Mouse (Mus musculus) monocyte, adult 2 months (primary cell): Measurements from ENCODE around the gene Lat2.

Source experiments
- DNase-seq, 2 experiments: peaks; one replicate each; pipeline ENCODE4 v3.0.0; 2022; ENCODE audit warnings: low spot score in 2 of 2, low read depth in 1 of 2

Lat2 gene

DNA sequence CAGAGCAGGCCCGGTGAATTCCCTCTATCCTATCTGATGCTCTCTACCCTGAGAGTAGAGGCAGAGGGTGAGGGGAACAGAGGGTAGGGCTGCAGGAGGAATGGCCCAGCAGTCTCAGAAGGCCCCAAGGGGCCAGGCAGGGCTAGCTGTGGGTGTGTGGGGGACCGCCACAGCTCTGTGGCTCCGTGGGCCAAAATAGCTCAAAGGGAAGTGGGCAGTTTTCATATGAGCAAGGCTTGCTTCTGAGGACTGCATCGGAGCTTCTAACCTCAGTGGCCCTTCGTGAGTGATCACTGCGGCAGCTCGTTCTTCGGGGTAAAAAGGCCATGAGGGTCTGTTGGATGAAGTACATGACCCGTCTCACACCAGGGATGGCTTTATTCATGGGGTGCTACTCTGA lies 1.1 kb downstream of the Lat2 start:
- DNase-seq = peak in 1 of 2 experiments; percentile 19

GRCm38 (mm10) chr5:134611810-134612521 lies 2.9 kb downstream of the Lat2 start:
- DNase-seq = peak in 1 of 2 experiments; percentile 8

GRCm38 (mm10) chr5:134609916-134610643 lies 4.7 kb downstream of the Lat2 start:
- DNase-seq = no peak

- DNase-seq = peak; percentile 56 to 62
These were observed 7.7 kb downstream of the Lat2 start for GRCm38 (mm10) chr5:134607121-134607520.

- no peak for DNase-seq
These were observed 8.5 kb downstream of the Lat2 start for GRCm38 (mm10) chr5:134606314-134606713.

- DNase-seq = no peak
These were observed 10.4 kb downstream of the Lat2 start for GRCm38 (mm10) chr5:134604376-134604775.

DNA sequence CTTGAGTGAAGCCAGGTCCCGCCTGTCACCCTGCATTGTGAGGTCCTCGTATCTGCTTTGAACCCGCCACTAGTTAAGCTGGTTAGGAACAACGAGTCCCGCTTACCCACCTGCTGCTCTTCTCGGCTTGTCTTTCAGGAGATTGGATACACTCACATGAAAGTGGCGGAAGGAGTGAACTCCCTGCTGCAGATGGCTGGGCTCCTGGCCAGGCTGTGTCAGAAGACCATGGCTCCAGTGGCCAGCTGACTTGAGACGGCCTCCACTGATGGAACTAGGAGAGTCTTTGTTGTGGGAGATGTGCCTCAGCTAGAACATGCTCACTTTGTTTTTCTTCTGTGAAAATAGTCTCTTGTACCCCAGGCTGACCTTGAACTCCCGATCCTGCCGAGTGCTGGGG lies 17.1 kb downstream of the Lat2 start:
- no peak for DNase-seq

GRCm38 (mm10) chr5:134593093-134593492 lies 21.7 kb downstream of the Lat2 start:
- DNase-seq = no peak

GRCm38 (mm10) chr5:134592026-134592581 lies 22.7 kb downstream of the Lat2 start:
- no peak for DNase-seq

- no peak for DNase-seq
These were observed 24.9 kb downstream of the Lat2 start for GRCm38 (mm10) chr5:134589900-134590299.

DNA sequence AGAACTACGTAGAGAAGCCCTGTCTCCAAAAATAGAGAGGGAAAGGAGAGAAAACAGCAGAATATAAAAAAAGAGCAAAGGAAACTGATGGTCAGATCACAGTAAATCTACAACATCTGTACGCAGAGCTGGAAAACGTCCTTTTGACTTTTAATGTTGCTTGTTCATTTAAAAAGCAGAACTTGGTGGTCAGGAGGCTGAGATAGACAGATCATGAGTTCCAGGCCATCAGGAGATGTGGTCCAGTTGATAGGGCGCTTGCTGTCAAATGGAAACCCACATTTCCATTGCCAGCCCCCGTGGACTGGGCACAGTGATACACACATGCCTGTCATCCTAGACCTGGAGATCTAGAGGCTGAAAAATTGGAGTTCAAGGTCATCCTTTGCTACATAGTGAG lies 30.0 kb downstream of the Lat2 start:
- no peak for DNase-seq

GRCm38 (mm10) chr5:134583884-134584213 lies 31.0 kb downstream of the Lat2 start:
- no peak for DNase-seq

DNA sequence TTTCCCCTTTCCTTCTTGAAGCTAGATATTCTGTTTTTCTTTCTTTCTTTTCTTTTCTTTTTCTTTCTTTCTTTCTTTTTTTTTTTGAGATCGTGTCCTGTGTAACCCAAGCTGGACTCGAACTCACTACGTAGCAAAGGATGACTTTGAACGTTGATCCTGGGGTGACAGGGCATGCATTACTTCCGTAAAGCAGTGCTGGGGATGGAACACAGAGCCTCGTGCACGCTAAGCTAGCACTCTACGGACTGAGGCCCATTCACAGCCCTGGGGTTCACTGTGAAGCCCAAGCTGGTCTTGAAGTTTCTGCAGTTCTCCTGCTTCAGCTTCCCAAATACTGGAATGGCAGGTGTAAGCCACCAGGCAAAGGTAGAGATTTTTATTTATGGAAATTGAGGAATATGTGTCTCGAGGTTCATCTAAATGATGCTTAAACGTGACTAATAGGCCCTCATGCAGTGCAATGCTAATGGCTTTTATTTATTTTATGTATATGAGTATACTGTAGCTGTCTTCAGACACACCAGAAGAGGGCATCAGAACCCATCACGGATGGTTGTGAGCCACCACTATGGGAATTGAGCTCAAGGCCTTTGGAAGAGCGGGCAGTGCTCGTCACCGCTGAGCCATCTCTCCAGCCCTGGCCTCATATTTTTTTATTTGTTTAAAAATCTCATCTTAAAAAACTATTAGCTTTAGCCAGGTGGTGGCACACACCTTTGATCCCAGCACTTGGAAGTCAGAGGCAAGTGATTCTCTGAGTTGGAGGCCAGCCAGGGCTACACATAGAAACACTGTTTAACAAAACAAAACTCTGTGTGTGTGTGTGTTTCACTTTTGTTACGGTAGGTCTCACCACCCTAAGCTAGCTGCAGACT lies 31.6 kb downstream of the Lat2 start:
- DNase-seq = no peak

DNA sequence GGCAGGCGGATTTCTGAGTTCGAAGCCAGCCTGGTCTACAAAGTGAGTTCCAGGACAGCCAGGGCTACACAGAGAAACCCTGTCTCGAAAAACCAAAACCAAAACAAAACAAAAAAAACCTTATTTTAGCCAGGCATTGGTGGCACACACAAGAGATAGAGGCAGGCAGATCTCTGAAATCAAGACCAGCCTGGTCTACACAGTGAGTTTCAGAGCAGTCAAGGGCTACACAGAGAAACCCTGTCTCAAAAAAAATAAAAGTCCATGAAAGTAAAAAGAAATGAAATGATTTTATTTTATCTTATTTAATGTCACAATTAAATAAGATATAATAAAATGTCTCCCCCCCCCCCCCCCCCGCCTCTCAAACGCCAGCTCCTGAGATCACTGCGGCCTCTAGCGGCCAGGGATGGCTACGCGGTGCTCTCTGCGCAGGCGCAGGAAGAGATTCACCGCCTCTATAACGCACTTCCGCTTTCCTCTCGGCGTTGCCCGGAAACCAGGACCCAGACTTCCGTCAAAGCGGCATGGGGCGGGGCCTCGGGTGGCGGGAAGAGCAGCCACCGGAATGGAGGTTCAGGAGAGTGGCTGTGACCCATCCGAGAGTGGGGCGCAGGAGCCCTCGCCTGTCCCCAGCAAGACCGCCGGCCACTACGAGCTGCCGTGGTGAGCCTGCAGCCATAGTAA lies 32.5 kb downstream of the Lat2 start:
- peak; percentile 90 to 94 for DNase-seq

DNA sequence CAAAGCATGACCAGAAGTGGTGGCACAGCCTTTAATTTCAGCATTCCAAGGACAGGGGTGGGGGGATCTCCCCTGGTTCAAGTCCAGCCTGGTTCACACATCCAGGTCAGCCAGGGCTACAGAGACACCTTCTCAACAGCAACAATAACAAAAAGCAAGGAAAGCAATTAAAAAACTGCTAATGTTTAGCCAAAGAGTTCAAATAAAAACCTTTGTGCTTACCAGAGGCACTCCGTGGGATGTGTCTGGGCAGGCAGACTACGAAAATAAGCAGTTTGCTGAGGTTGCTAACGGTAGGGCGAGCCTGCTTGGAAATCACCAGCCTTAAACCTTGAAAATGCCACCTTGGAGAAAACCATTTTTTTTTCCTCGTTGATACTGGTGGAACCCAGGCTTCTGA lies 33.7 kb downstream of the Lat2 start, which contains the start of gene Rfc2:
Gene Rfc2 (plus strand): TSS at position 221 of the 400 bp plus-strand sequence.
- DNase-seq = no peak

DNA sequence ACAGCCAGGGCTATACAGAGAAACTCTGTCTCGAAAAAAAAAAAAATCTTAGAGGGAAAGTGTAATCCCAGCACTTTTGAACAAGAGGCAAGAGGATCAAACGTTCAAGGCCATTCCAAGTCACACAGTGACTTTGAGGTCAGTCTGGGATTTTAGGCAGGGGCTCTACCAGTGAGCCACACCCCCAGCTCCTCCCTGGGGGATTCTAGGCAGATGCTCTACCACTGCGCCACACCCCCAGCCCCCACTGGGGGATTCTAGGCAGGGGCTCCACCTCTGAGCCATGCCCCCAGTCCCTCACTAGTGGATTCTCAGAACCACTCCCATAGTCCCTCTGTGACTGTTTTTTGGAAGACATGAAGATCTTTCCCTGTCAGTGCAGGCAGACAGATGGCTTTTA lies 35.7 kb downstream of the Lat2 start:
- no peak for DNase-seq

DNA sequence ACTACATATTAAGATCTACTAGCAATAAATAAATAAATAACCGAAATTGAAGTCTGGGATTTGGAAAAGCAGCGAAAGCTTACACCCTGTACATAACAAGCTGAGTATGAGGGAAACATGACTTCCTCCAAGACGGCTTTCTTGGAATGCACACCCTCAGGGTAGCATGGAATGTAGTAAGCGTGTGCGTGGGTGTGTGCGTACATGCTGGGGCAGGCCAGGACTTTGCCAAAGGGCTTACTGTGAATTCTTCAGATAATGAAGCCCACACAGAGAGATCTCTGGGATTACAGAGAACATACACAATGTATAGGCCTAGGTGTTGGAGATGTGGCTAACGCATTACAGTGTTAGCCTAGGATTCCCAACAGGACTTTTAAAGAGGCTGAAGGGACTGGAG lies 37.3 kb downstream of the Lat2 start:
- no peak for DNase-seq

- no peak for DNase-seq
These were observed 38.2 kb downstream of the Lat2 start for GRCm38 (mm10) chr5:134576517-134577220.

- DNase-seq = no peak
These were observed 39.0 kb downstream of the Lat2 start for GRCm38 (mm10) chr5:134575833-134576232.

- no peak for DNase-seq
These were observed 42.2 kb downstream of the Lat2 start for GRCm38 (mm10) chr5:134572508-134573214.
